Mouse (Mus musculus) neural tube, embryonic 13.5 days (tissue): ENCODE results near the gene Gm10401. TPM values are rescaled to one million over a fixed set of nuclear protein-coding genes. Genes with fewer than 3 reads are reported as not detected.

Experiments
- ATAC-seq: fragments of 200-750 bp; cut with Nextera tagmentation; 2 replicates; pipeline ENCODE4 v1.8.0; 2017; ENCODE audit warnings: low read depth, mild to moderate bottlenecking, moderate TSS enrichment, moderate library complexity
- H3K27ac ChIP-seq: fragments of 300-500 bp; sonication (generic); replicated peaks from 2 replicates; pipeline ENCODE4 v1.5.1; 2015; ENCODE audit warnings: moderate library complexity, mild to moderate bottlenecking, inconsistent platforms
- H3K27me3 ChIP-seq: fragments of 300-500 bp; sonication (generic); 2 replicates; pipeline ENCODE4 v1.6.1; 2015; ENCODE audit warnings: mild to moderate bottlenecking, inconsistent platforms
- H3K36me3 ChIP-seq: fragments of 300-500 bp; sonication (generic); 2 replicates; pipeline ENCODE4 v1.6.1; 2015; ENCODE audit warnings: mild to moderate bottlenecking, inconsistent platforms
- H3K4me1 ChIP-seq: fragments of 300-500 bp; sonication (generic); replicated peaks from 2 replicates; pipeline ENCODE4 v1.6.1; 2015; ENCODE audit warnings: inconsistent platforms
- H3K4me2 ChIP-seq: fragments of 300-500 bp; sonication (generic); 2 replicates; pipeline ENCODE4 v1.6.1; 2015; ENCODE audit warnings: inconsistent platforms, mild to moderate bottlenecking, moderate library complexity
- H3K4me3 ChIP-seq: fragments of 300-500 bp; sonication (generic); 2 replicates; pipeline ENCODE4 v1.5.1; 2015; ENCODE audit warnings: mild to moderate bottlenecking, inconsistent platforms
- H3K9ac ChIP-seq: fragments of 300-500 bp; sonication (generic); 2 replicates; pipeline ENCODE4 v1.6.1; 2015; ENCODE audit warnings: moderate library complexity, mild to moderate bottlenecking, inconsistent platforms
- H3K9me3 ChIP-seq: fragments of 300-500 bp; sonication (generic); 2 replicates; pipeline ENCODE4 v1.6.1; 2016; ENCODE audit warnings: inconsistent platforms
- WGBS: fragments of 180-500 bp; shearing (Covaris S2); methylation state at CpG from one replicate; pipeline ENCODE4 v1.1.7; 2015; 5-methylcytosine and 5-hydroxymethylcytosine counted together
- polyA plus RNA-seq: library from polyadenylated mRNA; unstranded; fragments of >200 nt; fragmentation: Nextera tagmentation; extraction: Ambion mirVana; gene quantifications from 2 replicates; pipeline ENCODE4 v1.2.1, GENCODE M21; 2015

Gene Gm10401
- polyA plus RNA-seq, 1 experiment from 2014 or later = 32.8 TPM

DNA sequence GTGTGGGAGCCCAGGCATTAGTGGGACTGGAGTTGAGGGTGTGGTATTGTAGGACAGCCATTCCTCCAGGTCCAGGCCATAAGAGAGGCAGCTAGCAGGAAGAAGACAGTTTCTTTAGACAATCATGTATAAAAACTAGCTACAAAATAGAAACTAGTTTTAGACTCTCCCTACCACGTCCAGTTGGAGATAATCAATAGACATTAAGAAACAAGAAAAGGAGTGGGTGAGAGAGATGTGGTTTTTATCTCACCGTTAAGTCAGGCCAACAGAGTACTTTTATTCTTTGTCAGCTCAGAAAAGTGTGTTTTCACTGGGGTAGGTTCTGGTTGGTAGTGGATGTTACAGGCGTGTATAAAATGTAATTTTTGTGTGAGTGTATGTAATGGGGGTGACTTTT is 37.1 kb downstream of the Gm10401 start:
- Histone ChIP-seq H3K4me3 (no peak overlapping the region), H3K4me1 (no peaks in the 10 kb centered on the region; the same call in 1 of the 2 replicates), H3K36me3 (peaks cover 10% of the 10 kb centered on the region; the same call in 1 of the 2 replicates), H3K27ac (no peak overlapping the region), H3K9ac (no peak overlapping the region), H3K9me3 (no peaks in the 10 kb centered on the region), H3K27me3 (no peaks in the 10 kb centered on the region), H3K4me2 (no peak overlapping the region)
- no peak for ATAC-seq
- 91% methylated on average over 3 of the region's 3 CpGs for WGBS

DNA sequence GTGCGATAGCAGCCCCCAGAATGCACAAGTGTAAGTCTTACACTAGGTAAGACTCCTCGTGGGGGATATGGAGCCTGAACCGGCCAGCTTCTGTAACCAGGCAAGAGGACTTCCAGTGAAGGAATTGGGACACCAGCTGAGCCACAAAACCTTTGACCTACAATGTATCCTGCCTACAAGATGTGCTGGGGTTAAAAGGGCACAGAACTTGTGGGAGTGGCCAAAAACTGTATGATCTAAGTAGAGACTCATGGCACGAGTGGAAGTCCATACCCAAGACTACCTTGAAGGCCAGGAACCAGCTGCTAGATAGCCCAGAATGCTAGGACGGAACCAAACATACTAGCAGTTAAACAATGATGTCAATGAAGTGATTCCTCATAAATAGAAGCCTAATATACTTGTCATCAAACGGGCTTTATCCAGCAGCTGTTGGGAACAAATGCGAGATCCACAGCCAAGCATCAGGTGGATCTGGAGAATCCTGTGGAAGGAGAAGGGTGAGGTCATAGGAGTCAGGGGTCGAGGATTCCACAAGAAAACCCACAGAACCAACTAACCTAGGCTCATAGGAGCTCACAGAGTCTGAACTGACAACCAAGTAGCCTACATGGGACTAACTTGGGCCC is 37.9 kb downstream of the Gm10401 start:
- H3K27me3 ChIP-seq = no peaks in the 10 kb centered on the region
- WGBS = 89% methylated on average over 8 of the region's 8 CpGs
- no peak overlapping the region for H3K4me2 ChIP-seq
- no peak overlapping the region for H3K4me3 ChIP-seq
- no peak overlapping the region for H3K9ac ChIP-seq
- ATAC-seq = no peak
- peaks cover 10% of the 10 kb centered on the region; the same call in 1 of the 2 replicates for H3K36me3 ChIP-seq
- H3K9me3 ChIP-seq = no peaks in the 10 kb centered on the region
- peaks cover 4% of the 10 kb centered on the region for H3K4me1 ChIP-seq
- no peak overlapping the region for H3K27ac ChIP-seq

DNA sequence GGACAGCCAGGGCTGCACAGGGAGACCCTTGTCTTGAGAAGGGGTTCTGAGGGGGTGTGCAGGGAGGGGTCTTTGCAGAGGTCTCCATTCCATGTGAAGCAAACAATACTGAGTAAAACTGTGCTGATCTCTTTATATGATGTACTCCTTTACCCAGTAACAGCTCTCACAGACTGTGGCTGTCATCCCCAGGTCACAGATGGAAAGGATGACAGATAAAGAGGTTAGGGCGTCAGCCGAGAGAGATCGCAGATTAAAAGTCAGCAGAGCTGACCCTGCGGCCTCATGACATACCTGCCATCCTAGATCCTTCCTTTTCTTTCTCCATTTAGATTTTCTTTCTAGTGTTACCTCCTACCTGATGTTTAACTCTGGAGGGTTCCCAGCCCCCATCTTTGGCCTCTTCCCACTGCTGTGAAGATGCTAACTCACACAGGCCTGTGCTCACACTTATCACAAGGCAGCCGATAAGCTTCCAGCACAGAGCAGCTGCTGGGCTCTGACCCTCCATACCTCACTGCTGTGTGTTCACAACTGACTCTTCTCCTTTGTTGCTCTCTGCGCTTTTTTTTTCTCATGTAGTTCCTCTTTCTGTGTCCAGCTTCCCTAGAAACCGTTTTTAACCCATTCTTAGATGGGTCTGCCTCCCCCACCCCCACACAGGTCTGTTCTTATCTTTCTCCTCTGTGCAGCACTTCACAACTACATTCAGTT is 39.4 kb downstream of the Gm10401 start:
- H3K27me3 ChIP-seq = no peaks in the 10 kb centered on the region
- no peak overlapping the region for H3K27ac ChIP-seq
- peaks cover 10% of the 10 kb centered on the region; the same call in 1 of the 2 replicates for H3K36me3 ChIP-seq
- WGBS = 86% methylated on average over 7 of the region's 7 CpGs
- H3K4me3 ChIP-seq = no peak overlapping the region
- H3K9ac ChIP-seq = no peak overlapping the region
- ATAC-seq = no peak
- H3K9me3 ChIP-seq = no peaks in the 10 kb centered on the region
- no peak overlapping the region for H3K4me2 ChIP-seq
- H3K4me1 ChIP-seq = peaks cover 9% of the 10 kb centered on the region

DNA sequence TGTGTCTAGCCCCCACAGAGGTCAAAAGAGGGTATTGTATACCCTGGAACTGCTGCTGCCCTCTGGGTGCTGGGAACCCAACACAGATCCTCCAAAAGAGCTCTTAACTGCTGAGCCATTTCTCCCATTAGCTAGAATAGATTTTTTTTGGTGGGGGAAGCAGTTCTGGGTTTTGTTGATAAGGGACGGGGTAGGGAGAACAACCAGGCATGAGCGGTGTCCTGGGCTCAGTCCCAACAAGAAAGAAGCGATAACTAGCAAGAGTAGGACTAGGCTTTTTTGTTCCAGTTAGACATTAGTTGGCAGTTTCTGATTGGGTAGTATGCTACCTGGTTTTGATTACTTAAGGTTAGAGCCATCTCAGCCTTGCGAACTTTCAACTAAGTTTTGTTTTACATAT is 40.9 kb downstream of the Gm10401 start:
- no peak for ATAC-seq

DNA sequence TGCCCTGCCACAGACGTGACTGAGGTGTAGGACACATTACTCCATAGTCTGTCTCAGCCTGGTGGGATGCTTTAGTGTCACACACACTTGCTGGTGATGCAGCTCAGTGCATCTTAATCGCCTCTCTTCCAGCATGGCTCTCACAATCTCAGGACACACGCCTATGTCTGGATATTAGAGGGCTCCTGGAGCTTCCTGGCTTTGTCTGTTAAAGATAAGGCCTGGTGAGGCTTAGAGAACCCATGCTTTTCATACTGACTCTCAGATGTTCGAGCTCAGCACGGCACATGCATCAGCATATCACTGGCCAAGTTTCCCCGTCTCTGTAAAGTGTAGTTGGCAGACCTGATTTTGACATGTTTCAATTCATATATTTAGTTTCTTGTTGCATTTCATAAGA is 42.7 kb downstream of the Gm10401 start:
- Histone ChIP-seq H3K4me2 (no peak overlapping the region), H3K36me3 (no peaks in the 10 kb centered on the region), H3K27ac (no peak overlapping the region), H3K4me3 (no peak overlapping the region), H3K9ac (no peak overlapping the region), H3K4me1 (peaks cover 31% of the 10 kb centered on the region), H3K9me3 (no peaks in the 10 kb centered on the region), H3K27me3 (no peaks in the 10 kb centered on the region)
- WGBS = 83% methylated on average over 6 of the region's 6 CpGs
- no peak for ATAC-seq

More for the DNA sequence above, 40.9 kb downstream of the Gm10401 start:
- Histone ChIP-seq H3K27ac (no peak overlapping the region), H3K27me3 (no peaks in the 10 kb centered on the region), H3K9ac (no peak overlapping the region), H3K4me2 (no peak overlapping the region), H3K9me3 (no peaks in the 10 kb centered on the region), H3K36me3 (no peaks in the 10 kb centered on the region), H3K4me3 (no peak overlapping the region), H3K4me1 (peaks cover 25% of the 10 kb centered on the region)
- 96% methylated on average over 4 of the region's 4 CpGs for WGBS

DNA sequence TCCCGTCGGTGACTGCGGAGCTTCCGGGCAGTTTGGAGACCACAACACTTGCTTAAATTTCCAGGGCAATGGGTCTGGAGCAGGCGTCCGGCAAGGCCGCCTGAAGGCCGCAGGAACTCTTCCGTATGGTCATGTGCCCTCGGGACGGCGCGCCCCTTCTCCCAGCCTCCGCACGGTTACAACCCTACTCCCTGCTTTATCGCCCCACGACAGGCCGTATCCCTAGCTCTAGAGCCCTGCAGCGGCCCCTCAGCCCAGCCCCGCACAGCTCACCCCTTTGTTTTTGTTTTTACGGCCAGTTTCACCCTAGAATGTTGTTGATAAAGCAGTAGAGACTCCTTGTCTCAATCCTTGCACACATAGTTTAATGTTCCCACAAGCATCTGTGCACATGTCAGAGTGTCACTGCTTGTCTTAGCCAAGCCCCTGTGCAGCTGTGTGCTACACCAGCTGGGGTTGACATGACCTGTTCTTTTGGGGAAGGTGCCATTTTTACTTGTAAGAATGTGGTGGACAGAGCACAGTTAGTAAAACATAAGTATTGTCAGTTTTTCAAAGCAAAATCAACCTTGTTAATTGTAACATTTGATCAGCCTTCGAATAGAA is 44.2 kb downstream of the Gm10401 start:
- Histone ChIP-seq H3K4me1 (peaks cover 31% of the 10 kb centered on the region), H3K27ac (no peak overlapping the region), H3K9ac (no peak overlapping the region), H3K27me3 (no peaks in the 10 kb centered on the region), H3K4me3 (no peak overlapping the region), H3K9me3 (no peaks in the 10 kb centered on the region), H3K4me2 (no peak overlapping the region), H3K36me3 (no peaks in the 10 kb centered on the region)
- WGBS = 63% methylated on average over 22 of the region's 22 CpGs
- ATAC-seq = no peak

DNA sequence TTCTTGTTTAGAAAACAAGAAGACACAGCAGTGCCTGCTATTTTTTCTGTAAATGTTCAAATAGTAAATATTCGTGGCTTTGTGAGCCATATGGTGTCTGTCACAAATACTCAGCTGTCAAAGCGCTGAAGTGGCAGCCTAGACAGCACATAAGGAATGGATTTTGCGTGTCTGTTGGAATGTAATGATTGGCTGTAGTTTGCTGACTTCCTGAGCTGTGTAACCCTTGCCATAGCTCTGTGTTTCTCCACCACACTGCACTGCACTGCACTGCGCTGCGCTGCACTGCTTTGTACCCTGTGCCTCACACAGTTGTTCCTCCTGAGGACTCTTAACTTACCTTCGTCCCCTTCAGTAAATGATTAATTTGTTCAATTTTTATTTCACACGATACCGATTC is 45.5 kb downstream of the Gm10401 start:
- peaks cover 31% of the 10 kb centered on the region for H3K4me1 ChIP-seq
- no peaks in the 10 kb centered on the region for H3K9me3 ChIP-seq
- no peaks in the 10 kb centered on the region for H3K27me3 ChIP-seq
- no peak for ATAC-seq
- H3K4me2 ChIP-seq = no peak overlapping the region
- H3K27ac ChIP-seq = peak overlapping the region; percentile 23; the same call in 1 of the 2 replicates
- no peaks in the 10 kb centered on the region for H3K36me3 ChIP-seq
- 82% methylated on average over 8 of the region's 8 CpGs for WGBS
- no peak overlapping the region for H3K9ac ChIP-seq
- H3K4me3 ChIP-seq = no peak overlapping the region

DNA sequence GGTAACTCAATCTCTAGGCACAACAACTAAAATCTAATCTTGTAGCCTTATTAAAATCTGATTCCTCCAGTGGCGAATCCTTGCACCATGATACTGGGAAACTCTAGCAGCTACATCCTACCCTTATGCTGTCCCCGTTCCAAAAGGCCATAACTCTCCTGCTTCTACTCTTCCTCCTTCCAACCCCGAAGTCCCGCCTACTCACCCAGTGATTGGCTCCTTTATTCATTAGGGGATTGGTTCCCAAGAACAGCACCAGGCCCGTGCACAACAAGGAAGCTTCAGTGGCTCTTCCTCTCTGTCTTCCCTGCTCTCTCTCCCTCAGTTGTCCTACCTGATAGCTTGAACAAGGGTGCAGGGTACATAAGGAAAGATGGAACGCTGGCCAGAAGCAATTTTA is 47.3 kb downstream of the Gm10401 start:
- ATAC-seq = no peak

DNA sequence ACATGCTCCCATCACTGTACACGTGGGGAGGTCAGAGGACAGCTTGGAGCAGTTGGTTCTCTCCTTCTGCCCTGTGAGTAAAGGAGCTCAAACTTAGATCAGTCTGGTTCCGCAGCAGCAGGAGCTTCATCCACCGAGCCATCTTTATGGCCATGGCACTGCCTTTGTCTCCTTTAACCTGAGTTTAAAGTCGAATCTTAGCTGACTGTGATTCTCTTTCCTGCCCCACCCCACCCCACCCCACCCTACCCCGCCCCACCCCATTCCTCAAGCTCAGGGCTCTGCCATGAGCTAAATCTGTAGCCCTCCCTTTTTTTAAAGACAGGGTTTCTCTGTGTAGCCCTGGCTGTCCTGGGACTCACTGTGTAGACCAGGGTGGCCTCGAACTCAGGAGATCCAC is 48.4 kb downstream of the Gm10401 start:
- no peak for ATAC-seq
- Histone ChIP-seq H3K4me2 (no peak overlapping the region), H3K27me3 (no peaks in the 10 kb centered on the region), H3K4me1 (peaks cover 31% of the 10 kb centered on the region), H3K27ac (no peak overlapping the region), H3K9ac (no peak overlapping the region), H3K36me3 (no peaks in the 10 kb centered on the region), H3K4me3 (no peak overlapping the region), H3K9me3 (no peaks in the 10 kb centered on the region)
- WGBS = 84% methylated on average over 6 of the region's 6 CpGs

More for the DNA sequence above, 47.3 kb downstream of the Gm10401 start:
- Histone ChIP-seq H3K4me2 (no peak overlapping the region), H3K4me1 (peaks cover 31% of the 10 kb centered on the region), H3K27me3 (no peaks in the 10 kb centered on the region), H3K9me3 (no peaks in the 10 kb centered on the region), H3K27ac (no peak overlapping the region), H3K4me3 (no peak overlapping the region), H3K36me3 (no peaks in the 10 kb centered on the region), H3K9ac (no peak overlapping the region)
- 87% methylated on average over 6 of the region's 6 CpGs for whole genome bisulfite sequencing

Other genes starting within 250 kb of the Gm10401 start
- gene 4930519G04Rik, start 244.6 kb downstream of the Gm10401 start, polyA plus RNA-seq = not detected in 2 replicates
- 1.3 and 1.4 TPM in 2 replicates for gene Gm9936, start 239.6 kb downstream of the Gm10401 start, polyA plus RNA-seq
- 3.3 and 5.1 TPM in 2 replicates for gene Oasl2, start 201.4 kb downstream of the Gm10401 start, polyA plus RNA-seq
- gene Oasl1, start 175.1 kb downstream of the Gm10401 start, polyA plus RNA-seq = 0.50 and 0.66 TPM in 2 replicates
- 94.9 and 111 TPM in 2 replicates for gene 2210016L21Rik, start 156.1 kb downstream of the Gm10401 start, polyA plus RNA-seq
- gene Hnf1a, start 127.2 kb downstream of the Gm10401 start, polyA plus RNA-seq = 0.10 TPM in 1 of 2 replicates, not detected in the other
- gene Sppl3, start 87.2 kb downstream of the Gm10401 start, polyA plus RNA-seq = 15.7 and 21.3 TPM in 2 replicates
- gene Acads, start 21.1 kb upstream of the Gm10401 start, polyA plus RNA-seq = 29.1 and 30.6 TPM in 2 replicates
- 37.2 and 39.3 TPM in 2 replicates for gene Unc119b, start 36.7 kb upstream of the Gm10401 start, polyA plus RNA-seq
- 32.1 and 33.5 TPM in 2 replicates for gene Mlec, start 59.9 kb upstream of the Gm10401 start, polyA plus RNA-seq
- gene Cabp1, start 96.1 kb upstream of the Gm10401 start, polyA plus RNA-seq = 24.3 and 27.7 TPM in 2 replicates
- 123 and 138 TPM in 2 replicates for gene Pop5, start 137.5 kb upstream of the Gm10401 start, polyA plus RNA-seq
- gene Rnf10, start 174.6 kb upstream of the Gm10401 start, polyA plus RNA-seq = 185 and 190 TPM in 2 replicates
- 49.9 and 58.7 TPM in 2 replicates for gene Coq5, start 181.4 kb upstream of the Gm10401 start, polyA plus RNA-seq
- gene Dynll1, start 202.7 kb upstream of the Gm10401 start, polyA plus RNA-seq = 1,475 and 1,543 TPM in 2 replicates
- gene Srsf9, start 228.9 kb upstream of the Gm10401 start, polyA plus RNA-seq = 170 and 220 TPM in 2 replicates
- gene Gatc, start 242.9 kb upstream of the Gm10401 start, polyA plus RNA-seq = 36.7 and 41.1 TPM in 2 replicates
- 49.7 and 54.8 TPM in 2 replicates for gene Triap1, start 242.9 kb upstream of the Gm10401 start, polyA plus RNA-seq